12 mouse cellular contexts compared by ENCODE assay signal in the genomic region with DNA sequence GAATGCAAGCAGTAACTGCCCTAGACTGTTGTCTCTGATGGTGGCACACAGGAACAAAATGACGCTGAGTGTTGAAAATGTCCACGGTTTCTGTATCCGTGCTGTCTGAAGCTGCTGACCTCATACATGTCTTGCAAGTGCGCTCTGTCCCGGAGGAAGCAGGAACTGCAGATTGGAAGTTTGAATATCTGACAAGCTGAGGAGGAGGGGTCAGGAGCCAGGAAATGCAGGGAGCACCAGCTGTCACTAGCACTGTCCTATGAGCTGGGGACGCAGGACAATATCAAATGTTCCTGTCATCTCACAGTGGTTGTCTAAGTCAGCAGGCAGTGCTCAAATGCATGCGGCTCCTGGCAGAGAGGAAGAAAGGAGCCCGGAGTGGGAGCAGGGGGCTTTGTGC. TPM values are rescaled to one million over a fixed set of nuclear protein-coding genes. Genes with fewer than 3 reads are reported as not detected.
A peak's percentile ranks its signal among the peaks of the same experiment; 100 is the strongest.
DNase-seq lines count a peak whose midpoint lies in the region; ATAC-seq lines count a peak whose summit lies in the region.
"Had no signal": no experiment of that assay in that cellular context is flagged by ENCODE, and none has a peak within 500 bp of the region (broad histone marks: within the 10 kb centered on the region; RNA-seq: fewer than 3 reads in every experiment).

No protein-coding gene starts in this region.

- H3K36me3 ChIP-seq in hindbrain, embryonic 13.5 days: peaks cover 8% of the 10 kb centered on the region; the same call in 1 of the 2 replicates
- H3K36me3 ChIP-seq in hindbrain, embryonic 12.5 days: peaks cover 7% of the 10 kb centered on the region; the same call in 1 of the 2 replicates
- H3K36me3 ChIP-seq in neural tube, embryonic 13.5 days: no peaks in the 10 kb centered on the region

- H3K4me1 ChIP-seq in hindbrain, embryonic 13.5 days (replicated peaks): peaks cover 39% of the 10 kb centered on the region
- peaks cover 28% of the 10 kb centered on the region for H3K4me1 ChIP-seq in hindbrain, embryonic 12.5 days
- peaks cover 36% of the 10 kb centered on the region for H3K4me1 ChIP-seq in neural tube, embryonic 13.5 days (replicated peaks)

- H3K9ac ChIP-seq in hindbrain, embryonic 13.5 days: no peak overlapping the region
- no peak overlapping the region for H3K9ac ChIP-seq in hindbrain, embryonic 12.5 days
- H3K9ac ChIP-seq in neural tube, embryonic 13.5 days: 0 out of 2 replicates have a peak overlapping the region, but pooled peaks have one; percentile 31

- H3K27me3 ChIP-seq in hindbrain, embryonic 13.5 days: peaks cover 9% of the 10 kb centered on the region
- H3K27me3 ChIP-seq in hindbrain, embryonic 12.5 days: peaks cover 10% of the 10 kb centered on the region
- no peaks in the 10 kb centered on the region for H3K27me3 ChIP-seq in neural tube, embryonic 13.5 days

- 0 out of 2 replicates have a peak overlapping the region, but pooled peaks have one; percentile 35 for H3K27ac ChIP-seq in hindbrain, embryonic 13.5 days
- no peak overlapping the region for H3K27ac ChIP-seq in hindbrain, embryonic 12.5 days
- no peak overlapping the region for H3K27ac ChIP-seq in neural tube, embryonic 13.5 days (replicated peaks)
- H3K27ac ChIP-seq: macrophage had no signal

- no peak overlapping the region for H3K4me2 ChIP-seq in hindbrain, embryonic 13.5 days
- H3K4me2 ChIP-seq in hindbrain, embryonic 12.5 days (replicated peaks): no peak overlapping the region
- H3K4me2 ChIP-seq in neural tube, embryonic 13.5 days: no peak overlapping the region

- no peak for ATAC-seq in hindbrain, embryonic 13.5 days (ENCODE audit: low FRiP score)
- no peak for ATAC-seq in hindbrain, embryonic 12.5 days (ENCODE audit: low FRiP score)
- ATAC-seq in neural tube, embryonic 13.5 days (ENCODE audit: low read depth): no peak
- ATAC-seq: hindbrain, embryonic 16.5 days had no signal

- DNase-seq in neural tube, embryonic 10.5 days (ENCODE audit: extremely low spot score, low spot score): no peak
- peak; percentile 7 to 32 for DNase-seq in heart, postnatal 14 days
- DNase-seq in left cerebral cortex, postnatal 14 days (ENCODE audit: low spot score in 2 of 2): no peak
- no peak for DNase-seq in layer of hippocampus, adult 9-11 months
- no peak for DNase-seq in gastrocnemius, postnatal 14 days
- DNase-seq: adrenal gland, postnatal 25 days; right cerebral cortex, postnatal 14 days had no signal

- intact Hi-C loops in heart, postnatal 14 days (cut with DNase I): no loop called here
- intact Hi-C loops in left cerebral cortex, postnatal 14 days (cut with DNase I): no loop called here
- intact Hi-C loops in gastrocnemius, postnatal 14 days (cut with DNase I; ENCODE audit: low total_unique reads): no loop called here

- no peak overlapping the region for H3K4me3 ChIP-seq in hindbrain, embryonic 13.5 days
- no peak overlapping the region for H3K4me3 ChIP-seq in hindbrain, embryonic 12.5 days
- H3K4me3 ChIP-seq in neural tube, embryonic 13.5 days: no peak overlapping the region

- H3K9me3 ChIP-seq in hindbrain, embryonic 13.5 days: no peaks in the 10 kb centered on the region
- no peaks in the 10 kb centered on the region for H3K9me3 ChIP-seq in hindbrain, embryonic 12.5 days (replicated peaks)
- no peaks in the 10 kb centered on the region for H3K9me3 ChIP-seq in neural tube, embryonic 13.5 days

- 71% methylated on average over 8 of the region's 8 CpGs for WGBS in hindbrain, embryonic 13.5 days
- WGBS in hindbrain, embryonic 12.5 days: 69% methylated on average over 8 of the region's 8 CpGs
- WGBS in neural tube, embryonic 13.5 days: 72% methylated on average over 8 of the region's 8 CpGs

RNA-seq across cellular contexts. Expression of gene H2afy2, which starts 19.3 kb away (rescaled TPM):
- polyA plus RNA-seq in hindbrain, embryonic 13.5 days (2015; fragmentation: Nextera tagmentation; extraction: Ambion mirVana): 334 and 351 TPM in 2 replicates
- 340 and 382 TPM in 2 replicates for polyA plus RNA-seq in hindbrain, embryonic 12.5 days (2016; fragmentation: Nextera tagmentation; extraction: Ambion mirVana)
- polyA plus RNA-seq in neural tube, embryonic 13.5 days (2015; fragmentation: Nextera tagmentation; extraction: Ambion mirVana): 306 and 328 TPM in 2 replicates
- total RNA-seq in heart, postnatal 14 days (2021): 1 to 10 TPM; 5.4 to 5.6 TPM
- total RNA-seq in left cerebral cortex, postnatal 14 days (2021): 10 to 100 TPM; 36.6 to 40.4 TPM
- 1 to 10 TPM; 2.6 to 2.7 TPM for total RNA-seq in gastrocnemius, postnatal 14 days (2021)

RNA-seq across cellular contexts. Expression of gene Aifm2, which starts 49.6 kb away (rescaled TPM):
- polyA plus RNA-seq in hindbrain, embryonic 13.5 days (2015; fragmentation: Nextera tagmentation; extraction: Ambion mirVana): 8.2 and 8.3 TPM in 2 replicates
- polyA plus RNA-seq in hindbrain, embryonic 12.5 days (2016; fragmentation: Nextera tagmentation; extraction: Ambion mirVana): 6.3 and 7.5 TPM in 2 replicates
- polyA plus RNA-seq in neural tube, embryonic 13.5 days (2015; fragmentation: Nextera tagmentation; extraction: Ambion mirVana): 10.7 and 14.1 TPM in 2 replicates
- total RNA-seq in heart, postnatal 14 days (2021): 10 to 100 TPM; 31.3 to 34.6 TPM
- total RNA-seq in left cerebral cortex, postnatal 14 days (2021): 1 to 10 TPM; 5.0 to 8.1 TPM
- total RNA-seq in gastrocnemius, postnatal 14 days (2021): 10 to 100 TPM; 11.5 to 12.9 TPM

Comparison
In these comparisons a context has a peak if more than half of its experiments do, and no peak if none do; other contexts are left out.
1. DNase-seq: peak in heart, postnatal 14 days (2 of 2); none in neural tube, embryonic 10.5 days (single experiment), left cerebral cortex, postnatal 14 days (0 of 2), layer of hippocampus, adult 9-11 months (single experiment) and gastrocnemius, postnatal 14 days (single experiment).
2. RNA of gene H2afy2, which starts 19.3 kb away (total RNA-seq): 36.6 to 40.4 TPM in left cerebral cortex, postnatal 14 days; 5.4 to 5.6 TPM in heart, postnatal 14 days and 2.6 to 2.7 TPM in gastrocnemius, postnatal 14 days; every median in the first group is over 4 times any median in the second.